Mouse (Mus musculus) erythroblast, embryonic 14.5 days (primary cell): ENCODE data around the gene Adap1. TPM values are rescaled to one million over a fixed set of nuclear protein-coding genes. Genes with fewer than 3 reads are reported as not detected.

ENCODE experiments used
- H3K27me3 ChIP-seq: 2 replicates; pipeline ENCODE4 v1.6.1; 2012; ENCODE audit warnings: inconsistent platforms; ENCODE audit not compliant: control insufficient read depth
- H3K36me3 ChIP-seq: 2 replicates; pipeline ENCODE4 v1.6.1; 2012; ENCODE audit warnings: mild to moderate bottlenecking, inconsistent platforms; ENCODE audit not compliant: control insufficient read depth
- H3K4me1 ChIP-seq: 2 replicates; pipeline ENCODE4 v1.6.1; 2012; ENCODE audit warnings: inconsistent platforms; ENCODE audit not compliant: control insufficient read depth
- H3K4me3 ChIP-seq: replicated peaks from 2 replicates; pipeline ENCODE3; 2012; ENCODE audit warnings: moderate library complexity, mild to moderate bottlenecking, inconsistent platforms
- H3K9me3 ChIP-seq: 2 replicates; pipeline ENCODE4 v1.6.1; 2012; ENCODE audit warnings: low read length, inconsistent platforms, mixed read lengths; ENCODE audit not compliant: control insufficient read depth
- GATA1 ChIP-seq: IDR thresholded peaks from 2 replicates; pipeline ENCODE4 v1.6.1; 2012; ENCODE audit warnings: low read length, inconsistent platforms, mixed read lengths
- TAL1 ChIP-seq: IDR thresholded peaks from 3 replicates; pipeline ENCODE4 v1.6.1; 2012; ENCODE audit warnings: low read length, inconsistent platforms, mixed read lengths
- polyA plus RNA-seq: library from polyadenylated mRNA; stranded (reverse); fragments of >175 nt; gene quantifications from 2 replicates; pipeline ENCODE4 v1.2.3, GENCODE M21; 2012

Gene Adap1
- polyA plus RNA-seq, 1 experiment, result 0.17 TPM

- Histone ChIP-seq H3K36me3 (no peaks in the 10 kb centered on the region), H3K9me3 (no peaks in the 10 kb centered on the region), H3K27me3 (no peaks in the 10 kb centered on the region), H3K4me1 (peaks cover 64% of the 10 kb centered on the region), H3K4me3 (no peak overlapping the region)
- TF ChIP-seq TAL1 (no peak), GATA1 (no peak)
Observed at GRCm38 (mm10) chr5:139353496-139353895, 28.1 kb upstream of the Adap1 start.

- TF ChIP-seq TAL1 (no peak), GATA1 (no peak)
- Histone ChIP-seq H3K9me3 (no peaks in the 10 kb centered on the region), H3K27me3 (no peaks in the 10 kb centered on the region), H3K4me1 (peaks cover 68% of the 10 kb centered on the region), H3K36me3 (no peaks in the 10 kb centered on the region), H3K4me3 (peak within 1 kb of the TSS; percentile 30)
Observed at GRCm38 (mm10) chr5:139352317-139352716, 26.9 kb upstream of the Adap1 start, which contains the start of gene Cyp2w1. Gene Cyp2w1 (plus strand): TSS chr5:139352617.

GRCm38 (mm10) chr5:139351628-139352027 is 26.2 kb upstream of the Adap1 start:
- Histone ChIP-seq H3K4me3 (no peak overlapping the region), H3K4me1 (peaks cover 74% of the 10 kb centered on the region)
- TF ChIP-seq GATA1 (no peak), TAL1 (no peak)

GRCm38 (mm10) chr5:139351134-139351533 is 25.7 kb upstream of the Adap1 start, which contains the start of gene Cox19:
Gene Cox19 (minus strand): TSS chr5:139351418.
- TF ChIP-seq GATA1 (no peak), TAL1 (no peak)
- no peaks in the 10 kb centered on the region for H3K9me3 ChIP-seq
- no peak within 1 kb of the TSS for H3K4me3 ChIP-seq
- peaks cover 78% of the 10 kb centered on the region for H3K4me1 ChIP-seq
- H3K36me3 ChIP-seq, result no peaks in the 10 kb centered on the region
- no peaks in the 10 kb centered on the region for H3K27me3 ChIP-seq

More at GRCm38 (mm10) chr5:139351628-139352027, 26.2 kb upstream of the Adap1 start:
- Histone ChIP-seq H3K9me3 (no peaks in the 10 kb centered on the region), H3K36me3 (no peaks in the 10 kb centered on the region), H3K27me3 (no peaks in the 10 kb centered on the region)

GRCm38 (mm10) chr5:139349713-139350112 is 24.3 kb upstream of the Adap1 start:
- H3K9me3 ChIP-seq, result no peaks in the 10 kb centered on the region
- peak overlapping the region; percentile 45 for H3K4me3 ChIP-seq
- no peak for TF ChIP-seq GATA1
- no peak for TF ChIP-seq TAL1
- H3K36me3 ChIP-seq, result no peaks in the 10 kb centered on the region
- no peaks in the 10 kb centered on the region for H3K27me3 ChIP-seq
- peaks cover 86% of the 10 kb centered on the region for H3K4me1 ChIP-seq

GRCm38 (mm10) chr5:139347225-139347624 is 21.8 kb upstream of the Adap1 start:
- Histone ChIP-seq H3K36me3 (peaks cover 11% of the 10 kb centered on the region), H3K27me3 (no peaks in the 10 kb centered on the region), H3K4me1 (peaks cover 77% of the 10 kb centered on the region), H3K4me3 (no peak overlapping the region), H3K9me3 (no peaks in the 10 kb centered on the region)
- TF ChIP-seq GATA1, result no peak
- no peak for TF ChIP-seq TAL1

GRCm38 (mm10) chr5:139345364-139345714 is 19.9 kb upstream of the Adap1 start:
- Histone ChIP-seq H3K36me3 (peaks cover 27% of the 10 kb centered on the region), H3K9me3 (no peaks in the 10 kb centered on the region), H3K4me1 (peaks cover 61% of the 10 kb centered on the region), H3K27me3 (no peaks in the 10 kb centered on the region), H3K4me3 (peak overlapping the region; percentile 78)
- no peak for TF ChIP-seq GATA1

- Histone ChIP-seq H3K4me1 (peaks cover 56% of the 10 kb centered on the region), H3K4me3 (peak overlapping the region; percentile 78), H3K36me3 (peaks cover 32% of the 10 kb centered on the region), H3K9me3 (no peaks in the 10 kb centered on the region), H3K27me3 (no peaks in the 10 kb centered on the region)
- TF ChIP-seq GATA1, result no peak
- no peak for TF ChIP-seq TAL1
Observed at GRCm38 (mm10) chr5:139344687-139345363, 19.4 kb upstream of the Adap1 start.

- peak overlapping the region; percentile 78 for H3K4me3 ChIP-seq
- peaks cover 49% of the 10 kb centered on the region for H3K4me1 ChIP-seq
- peaks cover 39% of the 10 kb centered on the region for H3K36me3 ChIP-seq
- H3K9me3 ChIP-seq, result no peaks in the 10 kb centered on the region
- TF ChIP-seq TAL1, result no peak
- no peak for TF ChIP-seq GATA1
- H3K27me3 ChIP-seq, result no peaks in the 10 kb centered on the region
Observed at GRCm38 (mm10) chr5:139344021-139344686, 18.7 kb upstream of the Adap1 start.

GRCm38 (mm10) chr5:139338891-139339290 is 13.5 kb upstream of the Adap1 start:
- Histone ChIP-seq H3K27me3 (no peaks in the 10 kb centered on the region), H3K36me3 (peaks cover 84% of the 10 kb centered on the region), H3K4me1 (peaks cover 15% of the 10 kb centered on the region), H3K4me3 (no peak overlapping the region), H3K9me3 (no peaks in the 10 kb centered on the region)
- TF ChIP-seq TAL1 (no peak), GATA1 (no peak)
